Mouse (Mus musculus): Measurements from ENCODE around the gene Nxpe5.

DNA sequence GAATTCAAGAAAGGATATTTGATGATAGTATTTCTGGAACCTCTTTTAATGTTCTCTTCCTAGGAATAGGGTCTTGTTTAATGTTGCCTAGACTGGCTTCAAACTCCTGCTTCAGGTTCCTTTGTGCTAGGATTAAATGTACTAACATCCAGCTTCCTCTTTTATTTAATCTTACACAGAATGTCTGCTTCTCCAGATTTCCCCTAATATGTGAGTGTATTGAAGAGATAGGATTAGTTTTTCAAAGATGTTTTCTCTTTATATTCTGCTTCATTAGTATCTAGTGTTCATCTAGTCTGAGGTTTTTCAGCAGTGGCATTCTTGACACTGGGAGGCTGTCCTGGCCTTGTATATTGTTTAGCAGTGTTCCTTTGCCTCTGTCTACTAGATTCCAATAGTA, 68.5 kb downstream of the Nxpe5 start:
- TF ChIP-seq CTCF (IDR thresholded peaks at IDR 0.05; ENCODE audit: low read depth) = no peak
- no peak for TF ChIP-seq EP300 (IDR thresholded peaks at IDR 0.05; ENCODE audit: low read depth)

Data from liver, postnatal 0 days (tissue).